Mouse (Mus musculus): ENCODE data around the gene Grrp1. TPM values are rescaled to one million over a fixed set of nuclear protein-coding genes. Genes with fewer than 3 reads are reported as not detected.

The Grrp1 gene
- polyA plus RNA-seq, 1 experiment from 2014 or later, result 9.5 TPM

GRCm38 (mm10) chr4:134249651-134250050 is 4.3 kb downstream of the Grrp1 start:
- H3K4me3 ChIP-seq, result peak overlapping the region; percentile 61
- peaks cover 88% of the 10 kb centered on the region for H3K4me1 ChIP-seq
- no peaks in the 10 kb centered on the region for H3K36me3 ChIP-seq
- DNase-seq (ENCODE audit: low spot score), result peak; percentile 85
- H3K27ac ChIP-seq (replicated peaks), result peak overlapping the region; percentile 46; the same call in 1 of the 2 replicates
- under 1% methylated on average over 30 of the region's 30 CpGs for WGBS
- peaks cover 87% of the 10 kb centered on the region for H3K27me3 ChIP-seq (ENCODE audit: low read depth, poor library complexity, severe bottlenecking)
- no peaks in the 10 kb centered on the region for H3K9me3 ChIP-seq (replicated peaks)

GRCm38 (mm10) chr4:134246719-134247258 is 7.1 kb downstream of the Grrp1 start, which contains the start of gene Gm30191:
Gene Gm30191 (plus strand): TSS chr4:134246935.
- no peaks in the 10 kb centered on the region for H3K9me3 ChIP-seq (replicated peaks)
- peak within 1 kb of the TSS; percentile 88 for H3K4me3 ChIP-seq
- peak within 1 kb of the TSS; percentile 84 for H3K27ac ChIP-seq (replicated peaks)
- H3K36me3 ChIP-seq, result peaks cover 15% of the 10 kb centered on the region
- DNase-seq (ENCODE audit: low spot score), result no peak
- peaks cover 73% of the 10 kb centered on the region for H3K4me1 ChIP-seq
- WGBS, result 78% methylated on average over 7 of the region's 7 CpGs
- H3K27me3 ChIP-seq (ENCODE audit: low read depth, poor library complexity, severe bottlenecking), result peaks cover 58% of the 10 kb centered on the region

DNA sequence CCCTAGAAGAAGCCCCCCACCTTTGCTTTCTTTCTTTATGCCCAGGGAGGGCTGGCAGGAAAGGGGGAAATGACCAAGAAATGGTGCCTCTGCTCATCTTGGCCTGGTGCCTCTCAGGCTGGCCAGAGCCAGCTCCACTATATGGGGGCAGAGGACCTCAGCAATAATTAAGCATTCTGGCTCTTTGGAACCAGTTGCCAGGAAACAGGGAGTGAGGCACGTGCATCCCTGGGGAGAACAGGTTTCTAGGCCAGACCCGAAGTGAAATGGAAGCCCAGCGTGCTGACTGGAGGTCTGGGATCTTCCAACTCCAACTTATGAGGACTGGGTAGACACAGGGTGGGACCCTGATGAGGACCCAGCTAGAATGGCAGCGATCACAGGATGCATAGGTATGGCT is 7.7 kb downstream of the Grrp1 start:
- 32% methylated on average over 4 of the region's 4 CpGs for WGBS
- Histone ChIP-seq H3K27ac (replicated peaks) (peak overlapping the region; percentile 84), H3K36me3 (peaks cover 15% of the 10 kb centered on the region), H3K27me3 (ENCODE audit: low read depth, poor library complexity, severe bottlenecking) (peaks cover 53% of the 10 kb centered on the region), H3K4me3 (peak overlapping the region; percentile 88; the same call in 1 of the 2 replicates), H3K9me3 (replicated peaks) (no peaks in the 10 kb centered on the region), H3K4me1 (peaks cover 67% of the 10 kb centered on the region)
- no peak for DNase-seq (ENCODE audit: low spot score)

GRCm38 (mm10) chr4:134245148-134245843 is 8.6 kb downstream of the Grrp1 start, which contains the start of gene Zfp593:
Gene Zfp593 (minus strand): TSS chr4:134245592.
- Histone ChIP-seq H3K36me3 (peaks cover 15% of the 10 kb centered on the region), H3K27ac (replicated peaks) (peak within 1 kb of the TSS; percentile 84), H3K9me3 (replicated peaks) (no peaks in the 10 kb centered on the region), H3K4me3 (peak within 1 kb of the TSS; percentile 88), H3K4me1 (peaks cover 58% of the 10 kb centered on the region), H3K27me3 (ENCODE audit: low read depth, poor library complexity, severe bottlenecking) (peaks cover 43% of the 10 kb centered on the region)
- WGBS, result under 1% methylated on average over 60 of the region's 60 CpGs
- peak; percentile 94 for DNase-seq (ENCODE audit: low spot score)

- H3K4me3 ChIP-seq, result peak within 1 kb of the TSS; percentile 88
- no peak within 1 kb of the TSS for H3K27ac ChIP-seq (replicated peaks)
- no peaks in the 10 kb centered on the region for H3K9me3 ChIP-seq (replicated peaks)
- peaks cover 31% of the 10 kb centered on the region for H3K27me3 ChIP-seq (ENCODE audit: low read depth, poor library complexity, severe bottlenecking)
- H3K4me1 ChIP-seq, result peaks cover 46% of the 10 kb centered on the region
- WGBS, result 93% methylated on average over 17 of the region's 17 CpGs
- no peak for DNase-seq (ENCODE audit: low spot score)
- peaks cover 15% of the 10 kb centered on the region for H3K36me3 ChIP-seq
These were observed 10.2 kb downstream of the Grrp1 start, which contains the start of gene E130218I03Rik for GRCm38 (mm10) chr4:134243516-134244250. Gene E130218I03Rik (plus strand): TSS chr4:134243662.

GRCm38 (mm10) chr4:134238686-134239085 is 15.2 kb downstream of the Grrp1 start:
- Histone ChIP-seq H3K27me3 (ENCODE audit: low read depth, poor library complexity, severe bottlenecking) (peaks cover 36% of the 10 kb centered on the region), H3K9me3 (replicated peaks) (no peaks in the 10 kb centered on the region), H3K4me3 (peak overlapping the region; percentile 30), H3K36me3 (peaks cover 9% of the 10 kb centered on the region), H3K4me1 (peaks cover 13% of the 10 kb centered on the region), H3K27ac (replicated peaks) (no peak overlapping the region)
- 15% methylated on average over 10 of the region's 10 CpGs for WGBS
- DNase-seq (ENCODE audit: low spot score), result no peak

- Histone ChIP-seq H3K4me3 (peak within 1 kb of the TSS; percentile 30), H3K27me3 (ENCODE audit: low read depth, poor library complexity, severe bottlenecking) (peaks cover 41% of the 10 kb centered on the region), H3K4me1 (peaks cover 10% of the 10 kb centered on the region), H3K9me3 (replicated peaks) (no peaks in the 10 kb centered on the region), H3K27ac (replicated peaks) (no peak within 1 kb of the TSS), H3K36me3 (peaks cover 5% of the 10 kb centered on the region; the same call in 1 of the 2 replicates)
- no peak for DNase-seq (ENCODE audit: low spot score)
- WGBS, result 4% methylated on average over 18 of the region's 18 CpGs
These were observed 15.6 kb downstream of the Grrp1 start, which contains the start of gene Cnksr1 for GRCm38 (mm10) chr4:134238279-134238651. Gene Cnksr1 (minus strand): TSS chr4:134238399.

GRCm38 (mm10) chr4:134237582-134238278 is 16.2 kb downstream of the Grrp1 start:
- peaks cover 11% of the 10 kb centered on the region for H3K4me1 ChIP-seq
- no peak overlapping the region for H3K27ac ChIP-seq (replicated peaks)
- no peaks in the 10 kb centered on the region for H3K9me3 ChIP-seq (replicated peaks)
- DNase-seq (ENCODE audit: low spot score), result no peak
- WGBS, result 21% methylated on average over 19 of the region's 19 CpGs
- H3K36me3 ChIP-seq, result no peaks in the 10 kb centered on the region
- peaks cover 41% of the 10 kb centered on the region for H3K27me3 ChIP-seq (ENCODE audit: low read depth, poor library complexity, severe bottlenecking)
- peak overlapping the region; percentile 30 for H3K4me3 ChIP-seq

- Histone ChIP-seq H3K4me1 (peaks cover 16% of the 10 kb centered on the region), H3K27ac (replicated peaks) (no peak overlapping the region), H3K27me3 (ENCODE audit: low read depth, poor library complexity, severe bottlenecking) (peaks cover 41% of the 10 kb centered on the region), H3K4me3 (no peak overlapping the region), H3K36me3 (no peaks in the 10 kb centered on the region), H3K9me3 (replicated peaks) (no peaks in the 10 kb centered on the region)
- DNase-seq (ENCODE audit: low spot score), result no peak
- 91% methylated on average over 5 of the region's 5 CpGs for WGBS
These were observed 19.0 kb downstream of the Grrp1 start for GRCm38 (mm10) chr4:134234876-134235275.

DNA sequence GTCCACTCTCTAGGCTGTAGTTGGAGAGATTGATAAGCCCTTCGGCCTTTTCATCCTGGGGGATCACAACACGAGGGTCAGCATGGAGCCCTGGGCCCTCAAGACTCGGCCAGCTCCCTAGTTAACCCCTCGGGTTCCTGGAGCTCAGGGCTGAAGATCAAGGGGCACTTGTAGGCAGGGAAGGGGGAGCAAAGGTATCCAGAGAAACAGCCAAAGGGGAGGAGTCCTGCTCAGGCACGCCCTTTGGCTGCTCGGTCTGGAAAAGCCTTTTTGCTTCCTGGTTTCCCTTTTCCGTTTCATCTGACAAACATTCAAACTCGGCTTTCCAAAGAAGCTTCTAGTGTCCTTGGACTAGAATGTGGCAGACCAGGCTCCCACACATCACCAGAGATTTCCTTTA is 23.5 kb downstream of the Grrp1 start:
- no peak overlapping the region for H3K4me3 ChIP-seq
- WGBS, result 44% methylated on average over 8 of the region's 8 CpGs
- no peak for DNase-seq (ENCODE audit: low spot score)
- 0 out of 2 replicates have a peak, but pooled peaks cover 5% of the 10 kb centered on the region for H3K27me3 ChIP-seq (ENCODE audit: low read depth, poor library complexity, severe bottlenecking)
- no peaks in the 10 kb centered on the region for H3K9me3 ChIP-seq (replicated peaks)
- no peaks in the 10 kb centered on the region for H3K36me3 ChIP-seq
- no peak overlapping the region for H3K27ac ChIP-seq (replicated peaks)
- peaks cover 19% of the 10 kb centered on the region for H3K4me1 ChIP-seq

DNA sequence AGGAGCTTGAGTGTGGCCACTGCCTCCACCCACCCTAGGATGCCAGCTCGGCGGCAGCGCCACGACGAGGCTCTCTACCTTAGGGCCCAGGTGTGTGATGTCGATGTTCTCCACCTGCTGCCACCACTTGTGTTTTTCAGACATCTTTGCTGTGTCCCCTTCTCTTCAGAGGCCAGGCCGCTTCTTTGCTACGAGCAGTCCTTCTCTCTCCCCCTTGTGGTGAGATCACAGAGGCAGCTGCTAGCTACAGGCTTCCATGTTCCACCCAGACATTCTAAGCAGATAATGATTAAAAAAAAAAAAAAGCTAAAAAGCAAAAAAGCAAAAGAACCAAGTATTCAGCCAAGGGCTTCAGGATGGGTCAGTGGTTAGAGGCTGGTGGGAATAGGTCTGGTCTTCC is 26.7 kb downstream of the Grrp1 start, which contains the start of gene Catsper4:
Catsper4 (minus strand) TSS at position 190 of the 400 bp plus-strand sequence.
- WGBS, result 73% methylated on average over 8 of the region's 8 CpGs
- Histone ChIP-seq H3K9me3 (replicated peaks) (no peaks in the 10 kb centered on the region), H3K27ac (replicated peaks) (no peak within 1 kb of the TSS), H3K27me3 (ENCODE audit: low read depth, poor library complexity, severe bottlenecking) (no peaks in the 10 kb centered on the region), H3K36me3 (no peaks in the 10 kb centered on the region), H3K4me3 (no peak within 1 kb of the TSS), H3K4me1 (peaks cover 18% of the 10 kb centered on the region)
- DNase-seq (ENCODE audit: low spot score), result no peak

All from midbrain, embryonic 10.5 days (tissue).